Mouse (Mus musculus) testis, postnatal 10 days (tissue): Measurements from ENCODE around the gene Olfr484.
"Not testable (repeated sequence)": the region's sequence is repeated elsewhere in the genome, so short reads cannot be mapped to it uniquely, and the experiment has no call there.

Experiments
- DNase-seq: peaks from one replicate; pipeline ENCODE4 v3.0.0; 2021; ENCODE audit warnings: low spot score

Olfr484 gene

DNA sequence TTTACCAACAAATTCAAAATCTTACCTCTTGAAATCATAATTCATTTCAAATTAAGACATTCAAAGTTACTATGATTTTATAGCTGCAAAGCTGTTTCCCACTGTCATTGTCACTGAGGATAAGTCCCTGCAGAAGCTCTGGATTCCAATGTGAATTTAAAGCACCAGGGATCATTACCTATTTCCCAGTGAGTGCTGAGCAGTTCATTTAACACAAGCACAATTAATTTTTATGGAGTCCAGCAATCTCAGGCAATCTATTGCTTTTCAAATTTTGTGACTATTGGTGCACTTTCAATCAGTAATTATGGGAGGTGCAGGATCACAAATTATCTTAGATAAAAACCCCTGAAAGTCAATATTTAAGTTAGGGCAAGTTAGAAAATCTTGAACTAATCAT lies at the start of gene Olfr484:
TSS of gene Olfr484 (minus strand) at position 101 of the 400 bp plus-strand sequence.
- DNase-seq: no peak

DNA sequence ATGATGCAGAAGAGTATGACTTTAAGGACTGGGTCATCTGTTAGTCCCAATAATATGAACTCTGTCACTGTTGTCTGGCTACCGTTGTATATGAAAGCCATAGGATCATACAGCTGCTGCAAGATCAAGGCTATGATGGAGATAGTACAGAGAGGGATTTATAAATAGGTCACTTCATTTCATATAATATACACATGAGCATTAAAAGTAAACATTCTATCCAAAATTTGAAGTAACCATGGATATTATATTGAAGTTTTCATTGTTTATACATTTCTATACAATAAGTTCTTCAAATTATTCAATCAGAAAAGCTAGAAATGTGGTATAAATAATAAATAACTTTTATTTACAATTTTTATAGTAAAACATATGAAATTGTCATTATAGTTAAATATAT lies 45.4 kb upstream of the Olfr484 start, which contains the start of gene Olfr486:
TSS of gene Olfr486 (minus strand) at position 101 of the 400 bp plus-strand sequence.
- not testable (repeated sequence) for DNase-seq

DNA sequence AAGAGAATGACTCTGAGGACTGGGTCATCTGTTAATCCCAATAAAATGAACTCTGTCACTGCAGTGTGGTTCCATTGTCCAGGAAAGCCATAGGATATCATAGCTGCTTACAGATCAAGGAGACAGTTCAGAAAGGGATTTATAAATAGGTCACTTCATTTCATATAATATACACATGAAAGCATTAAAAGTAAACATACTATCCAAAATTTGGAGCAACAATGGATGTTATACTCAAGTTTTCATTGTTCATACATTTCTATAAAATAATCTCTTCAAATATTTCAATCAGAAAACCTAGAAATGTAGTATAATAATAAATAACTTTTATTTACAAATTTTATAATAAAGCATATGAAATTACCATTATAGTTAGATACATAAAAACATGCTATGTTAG lies 32.5 kb upstream of the Olfr484 start, which contains the start of gene Olfr485:
TSS of gene Olfr485 (minus strand) at position 101 of the 400 bp plus-strand sequence.
- no peak for DNase-seq

DNA sequence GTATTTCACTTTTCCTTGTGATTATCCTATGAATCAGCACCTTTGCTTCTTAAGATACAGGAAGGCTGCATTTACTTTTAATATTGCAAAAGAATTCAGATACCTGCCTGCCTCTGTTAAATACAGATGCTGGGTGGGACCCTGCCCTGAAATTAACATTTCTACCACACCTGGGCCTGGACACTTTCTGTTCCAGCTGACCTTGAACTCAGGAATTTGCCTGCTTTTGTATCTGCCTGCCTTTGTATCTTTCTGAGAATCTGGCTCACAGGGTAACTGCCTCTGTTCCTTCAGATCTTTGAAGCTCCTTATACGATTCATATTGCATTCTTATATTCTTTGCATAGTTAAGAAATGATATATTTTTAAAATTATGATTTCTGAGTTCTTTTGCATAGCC lies 5.8 kb downstream of the Olfr484 start:
- no peak for DNase-seq

DNA sequence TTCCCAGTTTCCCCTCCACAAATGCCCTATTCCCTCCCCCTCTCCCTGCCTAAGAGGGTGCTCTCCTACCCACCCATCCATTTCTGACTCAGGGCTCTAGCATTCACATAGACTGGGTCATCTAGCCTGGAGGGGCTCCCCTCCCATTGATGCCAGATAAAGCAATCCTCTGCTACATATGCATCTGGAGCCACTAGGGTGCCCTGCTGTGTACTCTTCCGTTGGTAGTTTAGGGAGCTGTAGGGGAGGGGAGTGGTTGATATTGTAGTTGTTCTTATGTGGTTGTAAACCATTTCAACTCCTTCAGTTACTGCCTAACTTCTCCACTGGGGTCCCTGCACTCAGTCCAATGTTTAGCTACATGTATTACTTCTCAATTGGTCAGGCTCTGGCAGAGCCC lies 6.6 kb downstream of the Olfr484 start:
- no peak for DNase-seq

DNA sequence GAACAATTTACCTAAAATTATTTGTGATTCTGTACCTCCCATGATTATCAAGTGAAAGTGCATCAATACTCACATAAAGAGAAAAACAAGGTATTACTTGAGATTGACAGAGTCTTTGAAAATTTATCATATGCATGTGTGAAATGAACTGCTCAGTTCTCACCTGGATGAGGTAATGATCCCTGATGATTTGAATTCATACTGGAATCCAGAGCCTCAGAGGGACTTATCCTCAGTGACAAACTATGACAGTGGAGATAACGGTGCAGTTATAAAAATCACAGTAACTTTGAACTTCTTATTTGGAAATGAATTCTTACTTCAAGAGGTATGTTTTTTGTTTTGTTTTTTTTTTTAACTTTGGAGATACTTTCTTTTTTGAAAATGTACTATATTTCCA lies 26.7 kb downstream of the Olfr484 start, which contains the start of gene Olfr483:
TSS of gene Olfr483 (plus strand) at position 301 of the 400 bp plus-strand sequence.
- no peak for DNase-seq

DNA sequence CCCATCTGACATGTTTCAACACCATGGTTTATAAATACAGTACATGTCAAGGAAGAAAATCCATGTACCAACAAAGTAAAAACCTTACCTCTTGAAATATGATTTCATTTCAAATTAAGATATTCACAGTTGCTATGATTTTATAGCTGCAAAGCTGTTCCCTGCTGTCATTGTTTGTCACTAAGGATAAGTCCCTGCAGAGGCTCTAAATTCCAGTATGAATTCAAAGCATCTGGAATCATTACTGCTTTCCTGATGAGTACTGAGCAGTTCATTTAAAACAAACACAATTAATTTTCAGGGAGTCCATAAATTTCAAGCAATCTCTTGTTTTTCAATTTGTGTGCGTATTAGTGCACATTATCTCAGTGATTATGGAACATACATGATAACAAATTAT lies 29.8 kb downstream of the Olfr484 start, which contains the start of gene Olfr482:
TSS of gene Olfr482 (minus strand) at position 101 of the 400 bp plus-strand sequence.
- DNase-seq: no peak

DNA sequence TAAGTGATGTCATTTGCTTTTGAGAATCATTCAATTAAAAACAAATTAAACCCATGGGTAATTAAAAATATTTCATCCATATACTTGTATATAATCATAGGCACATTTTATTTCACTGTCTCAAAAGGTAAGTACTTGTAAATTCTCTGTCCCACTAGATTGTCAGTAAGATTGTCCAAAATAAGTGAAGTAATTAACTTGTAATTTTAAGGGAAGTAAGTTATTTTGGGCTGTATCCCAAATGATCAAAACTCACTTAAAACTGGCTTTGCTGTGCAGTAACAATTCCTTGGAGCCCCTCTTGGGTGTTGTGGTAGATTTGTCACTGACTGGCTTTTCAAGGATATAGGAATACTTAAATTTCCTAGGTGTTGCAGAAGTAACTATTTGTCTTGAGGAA lies 47.7 kb downstream of the Olfr484 start, which contains the start of gene Olfr481:
TSS of gene Olfr481 (plus strand) at position 301 of the 400 bp plus-strand sequence.
- DNase-seq: no peak
